Mouse (Mus musculus) liver, adult 2 months (tissue): ENCODE data around the gene Fam168a. TPM values are rescaled to one million over a fixed set of nuclear protein-coding genes. Genes with fewer than 3 reads are reported as not detected.
A peak's percentile ranks its signal among the peaks of the same experiment; 100 is the strongest.

ENCODE experiments used
- DNase-seq: peaks from one replicate; pipeline ENCODE4 v3.0.0-alpha.2; 2011; ENCODE audit warnings: low read depth, low spot score; ENCODE audit errors: extremely low read depth
- H3K27ac ChIP-seq: fragments of 200-500 bp; replicated peaks from 2 replicates; pipeline ENCODE4 v1.5.1; 2012; ENCODE audit warnings: low read depth, mild to moderate bottlenecking, control low read depth, inconsistent platforms, low read length; ENCODE audit not compliant: insufficient read depth
- H3K27me3 ChIP-seq: fragments of 200-500 bp; 2 replicates; pipeline ENCODE4 v1.6.1; 2012; ENCODE audit warnings: mild to moderate bottlenecking, moderate library complexity, low read length, inconsistent platforms; ENCODE audit not compliant: control insufficient read depth, insufficient read depth
- H3K36me3 ChIP-seq: fragments of 200-500 bp; 2 replicates; pipeline ENCODE4 v1.6.1; 2012; ENCODE audit warnings: low read length, inconsistent platforms; ENCODE audit not compliant: control insufficient read depth, insufficient read depth
- H3K4me1 ChIP-seq: fragments of 200-500 bp; 2 replicates; pipeline ENCODE4 v1.6.1; 2011; ENCODE audit warnings: low read length; ENCODE audit not compliant: control insufficient read depth, insufficient read depth
- H3K4me3 ChIP-seq: fragments of 200-500 bp; 2 replicates; pipeline ENCODE4 v1.5.1; 2011; ENCODE audit warnings: low read depth, mild to moderate bottlenecking, control low read depth, low read length, moderate library complexity; ENCODE audit not compliant: insufficient read depth
- H3K79me2 ChIP-seq: fragments of 200-500 bp; 2 replicates; pipeline ENCODE4 v1.6.1; 2012; ENCODE audit warnings: inconsistent platforms, mild to moderate bottlenecking, low read length, moderate library complexity; ENCODE audit not compliant: control insufficient read depth, insufficient read depth
- H3K9ac ChIP-seq: fragments of 200-500 bp; 2 replicates; pipeline ENCODE4 v1.6.1; 2012; ENCODE audit warnings: low read depth, mild to moderate bottlenecking, control low read depth, inconsistent platforms, low read length
- CTCF ChIP-seq: fragments of 200-500 bp; IDR thresholded peaks from 2 replicates; pipeline ENCODE4 v1.5.1; 2011; ENCODE audit warnings: low read depth, low read length, control low read depth
- POLR2A ChIP-seq: fragments of 200-500 bp; IDR thresholded peaks from 2 replicates; pipeline ENCODE4 v1.6.1; 2011; ENCODE audit warnings: low read length, control low read depth; ENCODE audit not compliant: insufficient read depth; ENCODE audit errors: extremely low read depth
- WGBS: fragments of 180-500 bp; shearing (Covaris S2); methylation state at CpG from one replicate; pipeline ENCODE4 v1.1.7; 2018; 5-methylcytosine and 5-hydroxymethylcytosine counted together
- polyA plus RNA-seq: library from polyadenylated mRNA; depleted of rRNA; stranded (reverse); fragments of >200 nt; gene quantifications from 2 replicates; pipeline ENCODE4 v1.2.3, GENCODE M21; 2012
- total RNA-seq: library from RNA; depleted of rRNA; stranded (reverse); fragments of >200 nt; gene quantifications from 2 replicates; pipeline ENCODE4 v1.2.3, GENCODE M21; 2014

The Fam168a gene
- total and polyA plus RNA-seq, 2 experiments, result 7.4 to 32.0 TPM

- H3K36me3 ChIP-seq, result no peaks in the 10 kb centered on the region
- no peak overlapping the region for H3K9ac ChIP-seq
These were observed 148.4 kb downstream of the Fam168a start for GRCm38 (mm10) chr7:100854861-100855260.

GRCm38 (mm10) chr7:100855300-100855699 is 148.9 kb downstream of the Fam168a start:
- Histone ChIP-seq H3K4me3 (no peak overlapping the region), H3K79me2 (no peaks in the 10 kb centered on the region), H3K36me3 (no peaks in the 10 kb centered on the region), H3K27me3 (no peaks in the 10 kb centered on the region), H3K27ac (0 out of 2 replicates have a peak overlapping the region, but pooled peaks have one; percentile 13), H3K4me1 (no peaks in the 10 kb centered on the region; the same call in 1 of the 2 replicates), H3K9ac (no peak overlapping the region)
- TF ChIP-seq CTCF (no peak), POLR2A (no peak)
- WGBS, result 65% methylated on average over 4 of the region's 4 CpGs
- no peak for DNase-seq

More at GRCm38 (mm10) chr7:100854861-100855260, 148.4 kb downstream of the Fam168a start:
- WGBS, result 93% methylated on average over 5 of the region's 5 CpGs
- no peak for DNase-seq
- Histone ChIP-seq H3K27me3 (no peaks in the 10 kb centered on the region), H3K4me3 (no peak overlapping the region), H3K27ac (no peak overlapping the region), H3K79me2 (no peaks in the 10 kb centered on the region), H3K4me1 (no peaks in the 10 kb centered on the region; the same call in 1 of the 2 replicates)
- TF ChIP-seq POLR2A, result no peak
- TF ChIP-seq CTCF, result no peak

- H3K36me3 ChIP-seq, result no peaks in the 10 kb centered on the region
- no peak overlapping the region for H3K9ac ChIP-seq
- H3K79me2 ChIP-seq, result no peaks in the 10 kb centered on the region
- H3K27me3 ChIP-seq, result no peaks in the 10 kb centered on the region
- no peak overlapping the region for H3K27ac ChIP-seq
- 78% methylated on average over 5 of the region's 5 CpGs for WGBS
- TF ChIP-seq CTCF, result no peak
- no peak for TF ChIP-seq POLR2A
- peak; percentile 35 for DNase-seq
- no peaks in the 10 kb centered on the region; the same call in 1 of the 2 replicates for H3K4me1 ChIP-seq
- H3K4me3 ChIP-seq, result no peak overlapping the region
These were observed 149.5 kb downstream of the Fam168a start for GRCm38 (mm10) chr7:100855795-100856573.

- no peak overlapping the region for H3K27ac ChIP-seq
- H3K27me3 ChIP-seq, result no peaks in the 10 kb centered on the region
- H3K79me2 ChIP-seq, result no peaks in the 10 kb centered on the region
- DNase-seq, result no peak
- no peaks in the 10 kb centered on the region for H3K36me3 ChIP-seq
- no peak overlapping the region for H3K9ac ChIP-seq
- peaks cover 2% of the 10 kb centered on the region; the same call in 1 of the 2 replicates for H3K4me1 ChIP-seq
- WGBS, result 91% methylated on average over 3 of the region's 3 CpGs
- no peak overlapping the region for H3K4me3 ChIP-seq
- TF ChIP-seq POLR2A (no peak), CTCF (no peak)
These were observed 154.0 kb downstream of the Fam168a start for GRCm38 (mm10) chr7:100860450-100860849.

GRCm38 (mm10) chr7:100861209-100861608 is 154.8 kb downstream of the Fam168a start:
- 94% methylated on average over 5 of the region's 5 CpGs for WGBS

GRCm38 (mm10) chr7:100862353-100862752 is 155.9 kb downstream of the Fam168a start:
- H3K4me3 ChIP-seq, result no peak overlapping the region; the same call in 1 of the 2 replicates

More at GRCm38 (mm10) chr7:100861209-100861608, 154.8 kb downstream of the Fam168a start:
- no peaks in the 10 kb centered on the region for H3K36me3 ChIP-seq
- TF ChIP-seq POLR2A, result no peak
- no peak for TF ChIP-seq CTCF
- H3K9ac ChIP-seq, result no peak overlapping the region
- H3K27ac ChIP-seq, result no peak overlapping the region
- H3K4me3 ChIP-seq, result no peak overlapping the region
- H3K27me3 ChIP-seq, result no peaks in the 10 kb centered on the region
- no peaks in the 10 kb centered on the region for H3K79me2 ChIP-seq
- H3K4me1 ChIP-seq, result peaks cover 2% of the 10 kb centered on the region; the same call in 1 of the 2 replicates
- no peak for DNase-seq

More at GRCm38 (mm10) chr7:100862353-100862752, 155.9 kb downstream of the Fam168a start:
- Histone ChIP-seq H3K4me1 (peaks cover 2% of the 10 kb centered on the region; the same call in 1 of the 2 replicates), H3K9ac (peak overlapping the region; percentile 68; the same call in 1 of the 2 replicates), H3K27me3 (no peaks in the 10 kb centered on the region), H3K79me2 (no peaks in the 10 kb centered on the region), H3K36me3 (no peaks in the 10 kb centered on the region), H3K27ac (no peak overlapping the region)
- DNase-seq, result no peak
- TF ChIP-seq POLR2A (no peak), CTCF (no peak)
- WGBS, result 30% methylated on average over 4 of the region's 4 CpGs
